Mouse (Mus musculus) left cerebral cortex, adult 2 months (tissue): ENCODE results near the gene S1pr1. TPM values are rescaled to one million over a fixed set of nuclear protein-coding genes. Genes with fewer than 3 reads are reported as not detected.

Experiments
- DNase-seq, 2 experiments: peaks; one replicate each; pipeline ENCODE4 v3.0.0; 2021 to 2022; ENCODE audit warnings: low spot score in 2 of 2, mixed read lengths in 1 of 2; ENCODE audit errors: extremely low spot score in 1 of 2
- H3K27ac ChIP-seq: fragments of 200-600 bp; 2 replicates; pipeline ENCODE4 v1.8.1; 2022
- H3K4me3 ChIP-seq: fragments of 200-600 bp; 2 replicates; pipeline ENCODE4 v1.8.1; 2022
- CTCF ChIP-seq: fragments of 200-600 bp; IDR thresholded peaks from 2 replicates; pipeline ENCODE4 v1.8.1; 2022; ENCODE audit warnings: antibody characterized with exemption, mild to moderate bottlenecking, moderate library complexity
- intact Hi-C: fragments of 180-260 bp; cut with DNase I; formaldehyde crosslinking; loops from one replicate; pipeline ENCODE4 v1.15.1; 2025
- total RNA-seq, 2 experiments: library from RNA; stranded (reverse); gene quantifications; 2 replicates each; pipeline ENCODE4 v1.2.3; 2021

S1pr1 gene
- total RNA-seq, 2 experiments from 2014 or later: 90.6 to 118 TPM

- peak overlapping the region; percentile 60 for H3K27ac ChIP-seq
- intact Hi-C loops: loop anchor here (5.0 kb wide), 3 partner anchors 49 to 221 kb away; no protein-coding TSS in a partner anchor
- no peak for DNase-seq
- peak overlapping the region; percentile 60 for H3K4me3 ChIP-seq
- TF ChIP-seq CTCF: no peak
Observed at GRCm38 (mm10) chr3:115711393-115711792, 3.5 kb downstream of the S1pr1 start.

GRCm38 (mm10) chr3:115710051-115710450 is 4.8 kb downstream of the S1pr1 start:
- DNase-seq: no peak
- H3K4me3 ChIP-seq: peak overlapping the region; percentile 60
- no peak overlapping the region; the same call in 1 of the 2 replicates for H3K27ac ChIP-seq
- TF ChIP-seq CTCF: no peak
- intact Hi-C loops: loop anchor here (1.0 to 5.0 kb wide), 4 partner anchors 48 to 222 kb away; no protein-coding TSS in a partner anchor

GRCm38 (mm10) chr3:115709118-115709574 is 5.7 kb downstream of the S1pr1 start:
- intact Hi-C loops: no loop called here
- no peak for TF ChIP-seq CTCF
- no peak overlapping the region for H3K27ac ChIP-seq
- no peak for DNase-seq
- peak overlapping the region; percentile 24 for H3K4me3 ChIP-seq

GRCm38 (mm10) chr3:115706736-115707135 is 8.1 kb downstream of the S1pr1 start:
- intact Hi-C loops: no loop called here

DNA sequence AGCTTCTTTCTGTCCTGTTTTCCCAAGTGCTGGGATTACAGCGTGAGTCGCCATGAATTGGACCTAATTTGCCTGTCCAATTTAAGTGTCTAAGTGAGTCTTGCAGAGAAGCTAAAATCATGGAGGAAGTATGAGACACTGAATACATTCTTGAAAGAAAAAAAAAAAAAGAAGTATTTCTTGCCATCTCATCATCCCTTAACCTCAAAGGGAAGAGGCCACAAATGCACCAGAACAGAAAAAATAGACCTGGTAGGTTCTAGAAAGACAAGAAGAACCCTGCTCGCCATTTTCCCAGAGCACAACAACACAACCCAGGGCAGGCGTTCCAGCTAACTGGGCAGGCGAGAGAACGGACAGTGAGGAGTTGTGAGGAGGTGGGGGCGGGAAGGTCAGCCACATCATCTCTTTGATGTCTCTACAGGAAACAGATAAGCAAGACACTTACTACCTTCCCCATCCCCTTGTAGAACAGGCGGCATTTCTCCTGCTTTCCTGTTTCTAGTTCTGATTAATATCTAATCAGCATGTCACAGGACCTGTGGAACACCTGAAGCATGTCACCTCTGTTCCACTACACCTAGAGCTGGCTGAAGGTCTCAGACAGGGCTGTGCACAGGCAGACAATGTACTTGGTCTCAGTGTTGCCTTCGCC is 10.5 kb downstream of the S1pr1 start:
- intact Hi-C loops: no loop called here
- TF ChIP-seq CTCF: no peak
- DNase-seq: no peak
- H3K4me3 ChIP-seq: no peak overlapping the region
- no peak overlapping the region for H3K27ac ChIP-seq

More at GRCm38 (mm10) chr3:115706736-115707135, 8.1 kb downstream of the S1pr1 start:
- no peak for TF ChIP-seq CTCF
- no peak overlapping the region for H3K27ac ChIP-seq
- no peak overlapping the region for H3K4me3 ChIP-seq
- DNase-seq: no peak

DNA sequence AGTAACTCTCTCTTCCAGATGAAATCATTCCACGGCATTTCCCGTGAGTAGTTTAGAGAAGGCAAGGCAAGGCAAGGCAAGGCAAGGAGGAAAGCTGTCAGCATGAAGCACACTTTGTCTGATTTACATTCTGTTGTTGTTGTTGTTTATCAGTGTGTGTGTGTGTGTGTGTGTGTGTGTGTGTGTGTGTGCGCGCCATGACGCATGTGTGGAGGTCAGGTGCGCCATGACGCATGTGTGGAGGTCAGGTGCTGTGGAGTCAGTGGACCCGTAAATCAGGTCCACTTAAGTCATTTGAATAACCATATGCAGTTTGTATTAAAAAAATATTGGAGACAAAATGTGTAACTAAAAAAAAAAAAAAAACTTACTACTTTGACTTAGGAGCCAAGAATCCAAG is 11.2 kb downstream of the S1pr1 start:
- Histone ChIP-seq H3K4me3 (no peak overlapping the region), H3K27ac (no peak overlapping the region)
- TF ChIP-seq CTCF: no peak
- no peak for DNase-seq
- intact Hi-C loops: no loop called here

GRCm38 (mm10) chr3:115702089-115702488 is 12.8 kb downstream of the S1pr1 start:
- TF ChIP-seq CTCF: no peak
- Histone ChIP-seq H3K4me3 (no peak overlapping the region), H3K27ac (no peak overlapping the region)
- intact Hi-C loops: no loop called here
- DNase-seq: no peak

- no peak for DNase-seq
- no peak for TF ChIP-seq CTCF
- H3K4me3 ChIP-seq: no peak overlapping the region
- intact Hi-C loops: no loop called here
- H3K27ac ChIP-seq: no peak overlapping the region
Observed at GRCm38 (mm10) chr3:115695194-115695891, 19.5 kb downstream of the S1pr1 start.

DNA sequence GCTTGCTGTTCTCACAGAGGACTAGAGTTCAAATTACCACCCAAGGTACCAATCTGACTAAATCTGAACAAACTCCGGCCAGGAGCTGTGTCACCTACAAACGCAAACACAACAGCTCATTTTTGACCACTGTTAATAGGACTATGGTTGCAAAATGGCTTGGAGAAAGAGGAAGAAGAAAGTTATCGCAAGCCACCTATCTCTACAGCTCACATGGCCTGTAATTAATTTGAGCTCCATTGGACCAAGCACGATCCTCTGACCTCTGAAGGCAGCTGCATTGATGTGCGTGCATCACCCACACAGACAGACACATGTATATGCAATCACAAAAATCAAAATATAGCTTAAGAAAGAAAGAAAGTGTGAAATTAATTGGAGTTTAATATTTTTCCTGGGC is 20.7 kb downstream of the S1pr1 start:
- Histone ChIP-seq H3K27ac (no peak overlapping the region), H3K4me3 (no peak overlapping the region)
- no peak for TF ChIP-seq CTCF
- intact Hi-C loops: no loop called here
- DNase-seq: no peak

DNA sequence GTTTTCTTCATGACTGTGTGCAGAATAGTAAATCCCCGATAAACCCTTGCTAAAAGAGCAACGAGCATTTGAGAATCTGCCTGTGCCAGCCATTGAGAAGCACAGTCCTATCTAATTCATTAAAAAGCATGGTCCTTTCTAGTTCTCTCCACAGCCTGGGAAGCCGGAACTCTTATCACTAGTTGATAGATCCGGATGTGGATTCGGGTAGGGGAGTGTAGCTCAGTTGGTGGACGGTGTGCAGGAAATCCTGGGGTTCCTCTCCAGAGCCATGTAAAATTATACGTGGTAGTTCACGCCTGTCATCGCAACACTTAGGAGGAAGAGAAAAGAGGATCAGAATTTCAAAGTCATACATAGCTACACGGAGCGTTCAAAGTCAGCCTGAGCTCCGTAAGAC is 21.5 kb downstream of the S1pr1 start:
- TF ChIP-seq CTCF: no peak
- Histone ChIP-seq H3K27ac (no peak overlapping the region), H3K4me3 (no peak overlapping the region)
- intact Hi-C loops: no loop called here
- no peak for DNase-seq

- Histone ChIP-seq H3K4me3 (no peak overlapping the region), H3K27ac (no peak overlapping the region)
- intact Hi-C loops: no loop called here
- TF ChIP-seq CTCF: no peak
- DNase-seq: no peak
Observed at GRCm38 (mm10) chr3:115692857-115693256, 22.0 kb downstream of the S1pr1 start.

- DNase-seq: no peak
- TF ChIP-seq CTCF: no peak
Observed at GRCm38 (mm10) chr3:115692384-115692783, 22.5 kb downstream of the S1pr1 start.

More at GRCm38 (mm10) chr3:115692384-115692783, 22.5 kb downstream of the S1pr1 start:
- intact Hi-C loops: no loop called here
- Histone ChIP-seq H3K27ac (no peak overlapping the region), H3K4me3 (no peak overlapping the region)
